Mouse (Mus musculus) CD4-positive naive resting alpha-beta T cell, adult 76 days (primary cell): ENCODE measurements around the gene Gm10217. TPM values are rescaled to one million over a fixed set of nuclear protein-coding genes. Genes with fewer than 3 reads are reported as not detected.

Experiments
- total RNA-seq: library from RNA; stranded (reverse); gene quantifications from one replicate; pipeline ENCODE4 v1.2.4, GENCODE M21; 2023

Gene Gm10217
- total RNA-seq = not detected

GRCm38 (mm10) chr8:9863951-9864350 is at the start of gene Gm10217:
Gene Gm10217 (plus strand): TSS chr8:9864251.

Other genes with a start within 250 kb of the Gm10217 start
- gene Fam155a, start 93.1 kb upstream of the Gm10217 start, total RNA-seq = not detected
- gene Lig4, start 113.4 kb downstream of the Gm10217 start, total RNA-seq = 3.0 TPM
- 17.9 TPM for gene Abhd13, start 113.5 kb downstream of the Gm10217 start, total RNA-seq
- 1.8 TPM for gene Tnfsf13b, start 142.2 kb downstream of the Gm10217 start, total RNA-seq